Mouse (Mus musculus) midbrain, embryonic 14.5 days (tissue): ENCODE measurements around the gene Xaf1. TPM values are rescaled to one million over a fixed set of nuclear protein-coding genes. Genes with fewer than 3 reads are reported as not detected.

Experiments used
- ATAC-seq: fragments of 200-750 bp; cut with Nextera tagmentation; 2 replicates; pipeline ENCODE4 v1.8.0; 2017; ENCODE audit warnings: moderate number of reproducible peaks, moderate library complexity; ENCODE audit not compliant: low FRiP score, low TSS enrichment
- DNase-seq: peaks from one replicate; pipeline ENCODE4 v3.0.0-alpha.2; 2015
- H3K27ac ChIP-seq: fragments of 300-500 bp; sonication (generic); replicated peaks from 2 replicates; pipeline ENCODE4 v1.5.1; 2014; ENCODE audit warnings: mild to moderate bottlenecking, low read depth, low read length, moderate library complexity
- H3K27me3 ChIP-seq: fragments of 300-500 bp; sonication (generic); 2 replicates; pipeline ENCODE4 v1.6.1; 2014; ENCODE audit warnings: low read length, control low read depth, mixed read lengths; ENCODE audit not compliant: control insufficient read depth, insufficient read depth
- H3K36me3 ChIP-seq: fragments of 300-500 bp; sonication (generic); 2 replicates; pipeline ENCODE4 v1.6.1; 2014; ENCODE audit warnings: low read length, control low read depth; ENCODE audit not compliant: control insufficient read depth, insufficient read depth
- H3K4me1 ChIP-seq: fragments of 300-500 bp; sonication (generic); 2 replicates; pipeline ENCODE4 v1.6.1; 2014; ENCODE audit warnings: mild to moderate bottlenecking, antibody characterized with exemption, low read length, control low read depth; ENCODE audit not compliant: control insufficient read depth, insufficient read depth
- H3K4me2 ChIP-seq: fragments of 300-500 bp; sonication (generic); 2 replicates; pipeline ENCODE4 v1.6.1; 2014; ENCODE audit warnings: mild to moderate bottlenecking, low read length, moderate library complexity
- H3K4me3 ChIP-seq: fragments of 300-500 bp; sonication (generic); replicated peaks from 2 replicates; pipeline ENCODE4 v1.5.1; 2014; ENCODE audit warnings: low read depth, low read length
- H3K9ac ChIP-seq: fragments of 300-500 bp; sonication (generic); replicated peaks from 2 replicates; pipeline ENCODE4 v1.6.1; 2014; ENCODE audit warnings: mild to moderate bottlenecking, low read length, moderate library complexity
- H3K9me3 ChIP-seq: fragments of 300-500 bp; sonication (generic); 2 replicates; pipeline ENCODE4 v1.6.1; 2016; ENCODE audit warnings: low read length, control low read depth, mixed read lengths; ENCODE audit not compliant: control insufficient read depth
- WGBS: fragments of 180-500 bp; shearing (Covaris S2); extraction: QIAGEN DNeasy Blood & Tissue Kit; methylation state at CpG from one replicate; pipeline ENCODE4 v1.1.7; 2014; 5-methylcytosine and 5-hydroxymethylcytosine counted together
- polyA plus RNA-seq: library from polyadenylated mRNA; unstranded; fragments of >200 nt; fragmentation: Nextera tagmentation; extraction: Ambion mirVana; gene quantifications from 2 replicates; pipeline ENCODE4 v1.2.1, GENCODE M21; 2014

The Xaf1 gene
- polyA plus RNA-seq, 1 experiment from 2014 or later = 3.3 TPM

- Histone ChIP-seq H3K27ac (peak overlapping the region; percentile 63), H3K4me1 (peaks cover 5% of the 10 kb centered on the region; the same call in 1 of the 2 replicates), H3K4me2 (peak overlapping the region; percentile 77), H3K9ac (peak overlapping the region; percentile 59), H3K36me3 (no peaks in the 10 kb centered on the region), H3K9me3 (no peaks in the 10 kb centered on the region), H3K4me3 (peak overlapping the region; percentile 46), H3K27me3 (no peaks in the 10 kb centered on the region)
- DNase-seq (peak; percentile 97), ATAC-seq (peak; percentile 81)
- 9% methylated on average over 42 of the region's 42 CpGs for WGBS
Measured at GRCm38 (mm10) chr11:72361385-72362346, 60.2 kb downstream of the Xaf1 start.

GRCm38 (mm10) chr11:72362347-72362741 lies 60.9 kb downstream of the Xaf1 start, which contains the start of gene Tekt1:
Tekt1 (minus strand) TSS chr11:72362442.
- DNase-seq (no peak), ATAC-seq (no peak)
- H3K27ac ChIP-seq = peak within 1 kb of the TSS; percentile 63
- no peaks in the 10 kb centered on the region for H3K9me3 ChIP-seq
- no peaks in the 10 kb centered on the region for H3K27me3 ChIP-seq
- peaks cover 5% of the 10 kb centered on the region; the same call in 1 of the 2 replicates for H3K4me1 ChIP-seq
- WGBS = 36% methylated on average over 10 of the region's 10 CpGs
- H3K36me3 ChIP-seq = no peaks in the 10 kb centered on the region
- peak within 1 kb of the TSS; percentile 46 for H3K4me3 ChIP-seq
- H3K9ac ChIP-seq = peak within 1 kb of the TSS; percentile 59
- peak within 1 kb of the TSS; percentile 77 for H3K4me2 ChIP-seq

Other genes with a start within 250 kb of the Xaf1 start
- 4.0 and 5.0 TPM in 2 replicates for gene Pitpnm3, start 165.9 kb upstream of the Xaf1 start, polyA plus RNA-seq
- gene Gm43951, start 94.8 kb upstream of the Xaf1 start, polyA plus RNA-seq = 0.12 and 0.19 TPM in 2 replicates
- 16.9 and 22.2 TPM in 2 replicates for gene 4933427D14Rik, start 94.2 kb upstream of the Xaf1 start, polyA plus RNA-seq
- gene Txndc17, start 94.1 kb upstream of the Xaf1 start, polyA plus RNA-seq = 137 and 150 TPM in 2 replicates
- 61.1 and 68.5 TPM in 2 replicates for gene Med31, start 86.0 kb upstream of the Xaf1 start, polyA plus RNA-seq
- 1.0 and 2.0 TPM in 2 replicates for gene Slc13a5, start 34.4 kb upstream of the Xaf1 start, polyA plus RNA-seq
- not detected in 2 replicates for gene Fbxo39, start 12.8 kb downstream of the Xaf1 start, polyA plus RNA-seq
- gene Tekt1, start 60.8 kb downstream of the Xaf1 start, polyA plus RNA-seq = 6.9 and 9.0 TPM in 2 replicates
- 2.9 and 4.5 TPM in 2 replicates for gene Smtnl2, start 110.1 kb downstream of the Xaf1 start, polyA plus RNA-seq
- gene Ggt6, start 133.9 kb downstream of the Xaf1 start, polyA plus RNA-seq = not detected in 2 replicates
- 52.0 and 66.0 TPM in 2 replicates for gene Mybbp1a, start 139.7 kb downstream of the Xaf1 start, polyA plus RNA-seq
- gene Spns2, start 188.3 kb downstream of the Xaf1 start, polyA plus RNA-seq = 12.6 TPM in 2 replicates
- 0.11 TPM in 1 of 2 replicates, not detected in the other for gene Spns3, start 248.9 kb downstream of the Xaf1 start, polyA plus RNA-seq